Mouse (Mus musculus) midbrain, embryonic 15.5 days (tissue): ENCODE data around the gene Izumo4. TPM values are rescaled to one million over a fixed set of nuclear protein-coding genes. Genes with fewer than 3 reads are reported as not detected.

Source experiments
- ATAC-seq: fragments of 200-750 bp; cut with Nextera tagmentation; replicated peaks from 2 replicates; pipeline ENCODE4 v1.8.0; 2017; ENCODE audit warnings: moderate TSS enrichment
- H3K27ac ChIP-seq: fragments of 300-500 bp; sonication (generic); 2 replicates; pipeline ENCODE4 v1.5.1; 2015; ENCODE audit warnings: mild to moderate bottlenecking, inconsistent platforms
- H3K27me3 ChIP-seq: fragments of 300-500 bp; sonication (generic); replicated peaks from 2 replicates; pipeline ENCODE4 v1.6.1; 2015; ENCODE audit warnings: inconsistent platforms
- H3K36me3 ChIP-seq: fragments of 300-500 bp; sonication (generic); replicated peaks from 2 replicates; pipeline ENCODE4 v1.6.1; 2015; ENCODE audit warnings: inconsistent platforms
- H3K4me1 ChIP-seq: fragments of 300-500 bp; sonication (generic); 2 replicates; pipeline ENCODE4 v1.6.1; 2015; ENCODE audit warnings: inconsistent platforms
- H3K4me2 ChIP-seq: fragments of 300-500 bp; sonication (generic); 2 replicates; pipeline ENCODE4 v1.6.1; 2015; ENCODE audit warnings: inconsistent platforms, mild to moderate bottlenecking, moderate library complexity
- H3K4me3 ChIP-seq: fragments of 300-500 bp; sonication (generic); 2 replicates; pipeline ENCODE4 v1.5.1; 2015; ENCODE audit warnings: mild to moderate bottlenecking, inconsistent platforms
- H3K9ac ChIP-seq: fragments of 300-500 bp; sonication (generic); 2 replicates; pipeline ENCODE4 v1.6.1; 2015; ENCODE audit warnings: mild to moderate bottlenecking, inconsistent platforms
- H3K9me3 ChIP-seq: fragments of 300-500 bp; sonication (generic); 2 replicates; pipeline ENCODE4 v1.6.1; 2016; ENCODE audit warnings: inconsistent platforms
- WGBS: fragments of 180-500 bp; shearing (Covaris S2); methylation state at CpG from one replicate; pipeline ENCODE4 v1.1.7; 2015; ENCODE audit warnings: mixed read lengths; 5-methylcytosine and 5-hydroxymethylcytosine counted together
- polyA plus RNA-seq: library from polyadenylated mRNA; unstranded; fragments of >200 nt; fragmentation: Nextera tagmentation; extraction: Ambion mirVana; gene quantifications from 2 replicates; pipeline ENCODE4 v1.2.1, GENCODE M21; 2015

The Izumo4 gene
- polyA plus RNA-seq, 1 experiment from 2014 or later = 50.9 TPM

- ATAC-seq = no peak
- H3K4me2 ChIP-seq = no peak overlapping the region
- no peak overlapping the region for H3K9ac ChIP-seq
- 72% methylated on average over 2 of the region's 2 CpGs for WGBS
- H3K36me3 ChIP-seq = peaks cover 4% of the 10 kb centered on the region; the same call in 1 of the 2 replicates
- no peaks in the 10 kb centered on the region for H3K27me3 ChIP-seq
- H3K4me1 ChIP-seq = peaks cover 22% of the 10 kb centered on the region
- no peak overlapping the region for H3K4me3 ChIP-seq
- no peaks in the 10 kb centered on the region for H3K9me3 ChIP-seq
- H3K27ac ChIP-seq = no peak overlapping the region
These were observed 21.7 kb upstream of the Izumo4 start for GRCm38 (mm10) chr10:80680260-80680696.

- ATAC-seq = no peak
- WGBS = 95% methylated on average over 6 of the region's 6 CpGs
These were observed 20.0 kb upstream of the Izumo4 start for GRCm38 (mm10) chr10:80682003-80682402.

GRCm38 (mm10) chr10:80683647-80684046 is 18.3 kb upstream of the Izumo4 start:
- no peak overlapping the region for H3K27ac ChIP-seq
- no peak overlapping the region for H3K4me3 ChIP-seq
- no peaks in the 10 kb centered on the region for H3K4me1 ChIP-seq
- H3K36me3 ChIP-seq = peaks cover 27% of the 10 kb centered on the region
- H3K27me3 ChIP-seq = no peaks in the 10 kb centered on the region
- 96% methylated on average over 1 of the region's 1 CpGs for WGBS
- no peaks in the 10 kb centered on the region for H3K9me3 ChIP-seq
- ATAC-seq = no peak
- no peak overlapping the region for H3K9ac ChIP-seq
- no peak overlapping the region for H3K4me2 ChIP-seq

More at GRCm38 (mm10) chr10:80682003-80682402, 20.0 kb upstream of the Izumo4 start:
- Histone ChIP-seq H3K9me3 (no peaks in the 10 kb centered on the region), H3K4me2 (no peak overlapping the region), H3K36me3 (peaks cover 21% of the 10 kb centered on the region), H3K9ac (no peak overlapping the region), H3K4me1 (peaks cover 16% of the 10 kb centered on the region), H3K27me3 (no peaks in the 10 kb centered on the region), H3K27ac (no peak overlapping the region), H3K4me3 (no peak overlapping the region)

DNA sequence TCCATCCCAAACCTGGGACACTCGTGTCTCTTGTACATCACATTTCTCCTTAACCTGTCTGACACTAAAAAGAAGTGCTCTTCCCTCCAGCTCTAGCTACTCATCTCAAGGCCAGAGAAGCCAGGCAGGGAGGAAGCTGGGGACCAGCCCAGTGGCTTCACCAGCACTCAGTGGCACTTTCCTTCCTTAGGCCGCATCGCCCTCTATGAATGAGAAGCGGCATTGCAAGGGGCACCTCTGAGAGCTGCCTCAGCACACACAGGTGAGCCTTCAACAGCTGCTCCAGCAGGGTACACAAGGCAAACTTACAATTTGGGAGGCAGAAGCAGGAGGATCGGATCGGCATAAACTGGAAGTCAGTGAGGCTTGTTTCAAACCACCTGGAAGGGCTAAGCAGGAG is 17.8 kb upstream of the Izumo4 start:
- ATAC-seq = no peak
- Histone ChIP-seq H3K36me3 (peaks cover 29% of the 10 kb centered on the region), H3K4me2 (no peak overlapping the region), H3K27me3 (no peaks in the 10 kb centered on the region), H3K4me1 (no peaks in the 10 kb centered on the region), H3K9ac (no peak overlapping the region), H3K27ac (no peak overlapping the region), H3K4me3 (no peak overlapping the region), H3K9me3 (no peaks in the 10 kb centered on the region)
- 61% methylated on average over 6 of the region's 6 CpGs for WGBS

DNA sequence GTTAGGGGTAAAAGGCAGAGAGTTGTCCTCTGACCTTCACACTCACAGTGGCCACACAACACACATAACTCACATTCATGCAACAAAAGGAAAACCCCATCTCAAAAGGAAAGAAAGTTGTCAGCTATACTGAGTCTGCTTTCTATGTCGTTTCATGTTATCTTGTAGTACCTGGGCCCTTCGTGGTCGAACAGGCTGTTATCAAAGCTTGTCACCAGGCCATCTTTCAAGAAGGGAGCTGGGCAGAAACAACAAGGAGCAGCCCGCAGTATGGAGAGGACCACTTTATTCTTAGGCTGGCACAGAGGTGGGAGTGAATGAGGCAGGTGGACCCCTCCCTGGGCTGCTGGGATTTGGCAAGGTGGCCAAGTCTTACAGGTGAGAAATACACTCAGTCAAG is 17.0 kb upstream of the Izumo4 start:
- Histone ChIP-seq H3K36me3 (peaks cover 37% of the 10 kb centered on the region), H3K9me3 (no peaks in the 10 kb centered on the region), H3K4me3 (no peak overlapping the region), H3K27me3 (no peaks in the 10 kb centered on the region), H3K9ac (no peak overlapping the region), H3K4me2 (no peak overlapping the region), H3K27ac (no peak overlapping the region), H3K4me1 (no peaks in the 10 kb centered on the region)
- no peak for ATAC-seq
- WGBS = 93% methylated on average over 4 of the region's 4 CpGs

- H3K36me3 ChIP-seq = peaks cover 47% of the 10 kb centered on the region
- H3K9me3 ChIP-seq = no peaks in the 10 kb centered on the region
- no peak overlapping the region for H3K27ac ChIP-seq
- no peaks in the 10 kb centered on the region for H3K27me3 ChIP-seq
- WGBS = 94% methylated on average over 3 of the region's 3 CpGs
- H3K4me1 ChIP-seq = no peaks in the 10 kb centered on the region
- H3K4me2 ChIP-seq = no peak overlapping the region
- H3K9ac ChIP-seq = no peak overlapping the region
- H3K4me3 ChIP-seq = no peak overlapping the region
- ATAC-seq = no peak
These were observed 15.4 kb upstream of the Izumo4 start for GRCm38 (mm10) chr10:80686617-80687016.

DNA sequence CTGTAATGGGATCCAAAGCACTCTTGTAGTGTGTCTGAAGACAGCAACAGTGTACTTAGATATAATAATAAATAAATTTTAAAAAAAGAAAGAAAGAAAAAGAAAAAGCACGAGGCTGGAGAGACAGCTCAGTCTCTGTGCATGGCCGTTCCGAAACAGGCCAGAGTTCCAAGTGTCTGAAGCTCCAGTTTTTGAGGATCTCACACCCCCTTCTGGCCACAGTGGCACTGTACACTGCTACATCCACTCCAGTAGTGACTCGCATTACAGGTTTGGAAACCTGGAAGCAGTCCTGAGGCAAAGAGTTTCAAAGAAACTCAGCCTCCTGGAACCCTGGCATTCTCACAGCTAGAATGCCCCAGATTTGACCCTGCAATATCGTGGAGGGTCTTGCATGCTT is 14.1 kb upstream of the Izumo4 start:
- Histone ChIP-seq H3K36me3 (peaks cover 47% of the 10 kb centered on the region), H3K27me3 (no peaks in the 10 kb centered on the region), H3K4me1 (no peaks in the 10 kb centered on the region), H3K27ac (no peak overlapping the region), H3K9me3 (no peaks in the 10 kb centered on the region), H3K4me2 (no peak overlapping the region), H3K4me3 (no peak overlapping the region), H3K9ac (no peak overlapping the region)
- WGBS = 35% methylated on average over 5 of the region's 5 CpGs
- 0 out of 2 replicates have a peak, but pooled peaks have one; percentile 58 for ATAC-seq

- H3K9ac ChIP-seq = no peak overlapping the region
- peaks cover 24% of the 10 kb centered on the region for H3K36me3 ChIP-seq
- 85% methylated on average over 14 of the region's 14 CpGs for WGBS
These were observed 9.5 kb upstream of the Izumo4 start for GRCm38 (mm10) chr10:80692249-80693165.

DNA sequence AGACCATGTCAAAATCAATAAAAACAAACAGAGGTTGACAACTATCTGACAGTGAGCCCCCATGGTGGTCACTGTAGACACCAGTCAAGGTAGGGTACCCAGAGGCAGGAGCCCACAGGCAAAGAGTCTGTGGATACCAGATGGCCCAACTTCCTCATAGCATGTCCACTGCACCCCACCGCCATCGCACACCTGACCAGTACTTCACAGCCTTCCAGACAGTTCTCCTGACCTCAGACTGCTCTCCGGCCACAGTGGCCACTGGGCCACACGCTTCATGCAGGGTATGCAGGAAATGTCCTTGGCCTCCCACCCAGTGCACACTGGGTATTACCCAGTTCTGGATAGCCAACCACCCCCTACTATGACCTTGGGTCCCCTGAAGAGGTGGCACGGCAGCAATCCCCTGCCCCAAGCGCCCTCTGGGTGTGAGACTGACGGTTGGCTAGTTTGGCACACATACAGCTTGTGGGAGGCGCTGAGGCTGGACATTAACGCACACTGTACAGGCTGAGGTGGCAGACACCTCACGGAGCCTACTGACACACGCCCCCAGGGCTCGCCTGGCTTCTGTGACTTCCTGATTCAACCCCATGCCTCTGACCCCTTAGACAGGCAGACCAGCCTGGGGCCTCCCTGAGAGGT is 8.5 kb upstream of the Izumo4 start:
- Histone ChIP-seq H3K4me2 (no peak overlapping the region), H3K4me3 (no peak overlapping the region), H3K4me1 (peaks cover 7% of the 10 kb centered on the region; the same call in 1 of the 2 replicates), H3K27me3 (no peaks in the 10 kb centered on the region), H3K9ac (no peak overlapping the region), H3K36me3 (peaks cover 24% of the 10 kb centered on the region), H3K9me3 (no peaks in the 10 kb centered on the region), H3K27ac (no peak overlapping the region)
- 90% methylated on average over 12 of the region's 12 CpGs for WGBS
- no peak for ATAC-seq

More at GRCm38 (mm10) chr10:80692249-80693165, 9.5 kb upstream of the Izumo4 start:
- no peaks in the 10 kb centered on the region for H3K9me3 ChIP-seq
- H3K4me2 ChIP-seq = no peak overlapping the region
- no peak overlapping the region for H3K27ac ChIP-seq
- no peaks in the 10 kb centered on the region for H3K27me3 ChIP-seq
- no peaks in the 10 kb centered on the region for H3K4me1 ChIP-seq
- H3K4me3 ChIP-seq = no peak overlapping the region
- no peak for ATAC-seq

DNA sequence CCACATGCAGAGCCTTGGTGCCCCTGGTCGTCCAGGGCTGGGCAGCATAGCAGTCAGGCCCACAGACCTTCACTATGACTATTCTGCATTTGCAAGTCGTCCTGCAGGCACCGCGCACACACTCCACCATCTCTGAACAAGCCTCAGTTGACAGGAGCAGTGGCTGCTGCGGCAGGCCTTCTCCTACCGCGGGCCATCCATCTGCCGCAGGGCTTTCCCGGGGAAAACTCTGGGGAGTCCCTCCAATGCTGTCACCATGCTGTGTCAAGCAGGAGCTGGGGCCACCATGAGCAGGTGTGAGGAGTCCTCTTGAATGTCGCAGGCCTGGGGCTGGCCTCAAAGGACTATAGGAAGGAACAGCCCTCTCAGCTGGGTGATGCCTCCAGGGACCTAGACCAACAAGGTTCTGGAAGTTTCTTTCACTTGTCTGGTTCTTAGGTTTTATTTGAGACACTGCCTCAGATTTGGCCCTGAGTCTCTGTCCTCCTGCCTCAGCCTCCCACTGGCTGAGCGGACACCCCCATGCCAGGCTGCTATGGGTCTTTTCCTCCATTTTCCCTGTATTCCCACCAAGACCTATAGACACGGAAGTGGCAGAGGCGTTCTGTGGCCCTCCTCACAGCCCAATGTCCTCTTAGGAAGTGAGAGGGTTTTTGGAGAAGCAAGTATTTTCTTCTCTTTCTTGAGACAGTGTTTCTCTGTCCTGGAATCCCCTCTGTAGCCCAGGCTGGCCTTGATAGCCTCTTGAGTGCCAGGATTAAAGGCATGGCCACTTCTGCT is 7.6 kb upstream of the Izumo4 start:
- H3K4me3 ChIP-seq = no peak overlapping the region
- no peak overlapping the region for H3K9ac ChIP-seq
- no peak overlapping the region for H3K27ac ChIP-seq
- H3K27me3 ChIP-seq = no peaks in the 10 kb centered on the region
- H3K4me1 ChIP-seq = peaks cover 7% of the 10 kb centered on the region; the same call in 1 of the 2 replicates
- H3K4me2 ChIP-seq = no peak overlapping the region
- 90% methylated on average over 13 of the region's 13 CpGs for WGBS
- ATAC-seq = no peak
- H3K9me3 ChIP-seq = no peaks in the 10 kb centered on the region
- peaks cover 19% of the 10 kb centered on the region for H3K36me3 ChIP-seq

- H3K27me3 ChIP-seq = no peaks in the 10 kb centered on the region
- H3K27ac ChIP-seq = no peak overlapping the region
- H3K4me3 ChIP-seq = no peak overlapping the region
- H3K4me2 ChIP-seq = no peak overlapping the region
- no peaks in the 10 kb centered on the region for H3K9me3 ChIP-seq
- H3K4me1 ChIP-seq = peaks cover 12% of the 10 kb centered on the region
- H3K9ac ChIP-seq = no peak overlapping the region
- ATAC-seq = no peak
- 84% methylated on average over 2 of the region's 2 CpGs for WGBS
- peaks cover 10% of the 10 kb centered on the region for H3K36me3 ChIP-seq
These were observed 6.8 kb upstream of the Izumo4 start for GRCm38 (mm10) chr10:80695186-80695585.
